Mouse (Mus musculus): ENCODE measurements around the gene Bud13.

Bud13 gene

GRCm38 (mm10) chr9:46282631-46283436, at the start of gene Bud13:
TSS of gene Bud13 (plus strand) at chr9:46283008.
- DNase-seq = peak; percentile 93

- peak; percentile 49 for DNase-seq
Measured at GRCm38 (mm10) chr9:46235196-46235595, 47.6 kb upstream of the Bud13 start.

- DNase-seq = no peak
Measured at GRCm38 (mm10) chr9:46235596-46235648, 47.4 kb upstream of the Bud13 start, which contains the start of gene Apoc3. TSS of gene Apoc3 (minus strand) at chr9:46235636.

GRCm38 (mm10) chr9:46235649-46236048, 47.2 kb upstream of the Bud13 start:
- no peak for DNase-seq

- DNase-seq = no peak
Measured at GRCm38 (mm10) chr9:46238850-46239249, 44.0 kb upstream of the Bud13 start.

- no peak for DNase-seq
Measured at GRCm38 (mm10) chr9:46240526-46241153, 42.2 kb upstream of the Bud13 start, which contains the start of gene Apoa4. TSS of gene Apoa4 (plus strand) at chr9:46240696.

GRCm38 (mm10) chr9:46241818-46242217, 41.0 kb upstream of the Bud13 start:
- DNase-seq = no peak

- DNase-seq = no peak
Measured at GRCm38 (mm10) chr9:46243122-46243521, 39.7 kb upstream of the Bud13 start.

- DNase-seq = no peak
Measured at GRCm38 (mm10) chr9:46243584-46243983, 39.2 kb upstream of the Bud13 start.

GRCm38 (mm10) chr9:46246752-46247324, 36.0 kb upstream of the Bud13 start:
- peak; percentile 68 for DNase-seq

GRCm38 (mm10) chr9:46256177-46256576, 26.6 kb upstream of the Bud13 start:
- DNase-seq = no peak

GRCm38 (mm10) chr9:46256658-46257385, 26.0 kb upstream of the Bud13 start:
- DNase-seq = no peak

GRCm38 (mm10) chr9:46257546-46257945, 25.3 kb upstream of the Bud13 start:
- no peak for DNase-seq

GRCm38 (mm10) chr9:46259111-46259510, 23.7 kb upstream of the Bud13 start:
- DNase-seq = no peak

GRCm38 (mm10) chr9:46261131-46261530, 21.7 kb upstream of the Bud13 start:
- no peak for DNase-seq

GRCm38 (mm10) chr9:46268343-46268873, 14.4 kb upstream of the Bud13 start, which contains the start of gene Apoa5:
TSS of gene Apoa5 (plus strand) at chr9:46268633.
- no peak for DNase-seq

- no peak for DNase-seq
Measured at GRCm38 (mm10) chr9:46269125-46269524, 13.7 kb upstream of the Bud13 start.

- no peak for DNase-seq
Measured at GRCm38 (mm10) chr9:46270782-46271181, 12.0 kb upstream of the Bud13 start.

GRCm38 (mm10) chr9:46272070-46272469, 10.7 kb upstream of the Bud13 start:
- DNase-seq = no peak

GRCm38 (mm10) chr9:46272677-46273454, 9.9 kb upstream of the Bud13 start, which contains the start of gene Zpr1:
TSS of gene Zpr1 (plus strand) at chr9:46273064.
- DNase-seq = peak; percentile 82

GRCm38 (mm10) chr9:46274494-46274893, 8.3 kb upstream of the Bud13 start:
- DNase-seq = no peak

- no peak for DNase-seq
Measured at GRCm38 (mm10) chr9:46298381-46298780, 15.6 kb downstream of the Bud13 start.

- DNase-seq = peak; percentile 53
Measured at GRCm38 (mm10) chr9:46302142-46302541, 19.3 kb downstream of the Bud13 start.
